Mouse (Mus musculus) lung, postnatal 0 days (tissue): ENCODE results near the gene Arpc5.

Source experiments
- CTCF ChIP-seq: IDR thresholded peaks from 2 replicates; pipeline ENCODE4 v1.5.1; 2016; ENCODE audit warnings: antibody characterized with exemption, mild to moderate bottlenecking
- EP300 ChIP-seq: IDR thresholded peaks from 2 replicates; pipeline ENCODE4 v1.6.1; 2016; ENCODE audit warnings: antibody characterized with exemption, mild to moderate bottlenecking, control low read depth

- no peak for TF ChIP-seq CTCF
- TF ChIP-seq EP300, result no peak
Measured at GRCm38 (mm10) chr1:152817027-152817769, 50.9 kb downstream of the Arpc5 start.
